Mouse (Mus musculus) neural tube, embryonic 15.5 days (tissue): ENCODE data around the gene A930017K11Rik. TPM values are rescaled to one million over a fixed set of nuclear protein-coding genes. Genes with fewer than 3 reads are reported as not detected.
A peak's percentile ranks its signal among the peaks of the same experiment; 100 is the strongest.

Source experiments
- ATAC-seq: fragments of 200-750 bp; cut with Nextera tagmentation; 2 replicates; pipeline ENCODE4 v1.8.0; 2017; ENCODE audit warnings: mild to moderate bottlenecking, moderate TSS enrichment, moderate library complexity; ENCODE audit not compliant: low FRiP score
- H3K27ac ChIP-seq: fragments of 300-500 bp; sonication (generic); replicated peaks from 2 replicates; pipeline ENCODE4 v1.5.1; 2015; ENCODE audit warnings: mild to moderate bottlenecking, inconsistent platforms
- H3K27me3 ChIP-seq: fragments of 300-500 bp; sonication (generic); replicated peaks from 2 replicates; pipeline ENCODE4 v1.6.1; 2015; ENCODE audit warnings: inconsistent platforms
- H3K36me3 ChIP-seq: fragments of 300-500 bp; sonication (generic); 2 replicates; pipeline ENCODE4 v1.6.1; 2015; ENCODE audit warnings: inconsistent platforms
- H3K4me1 ChIP-seq: fragments of 300-500 bp; sonication (generic); 2 replicates; pipeline ENCODE4 v1.6.1; 2015; ENCODE audit warnings: inconsistent platforms
- H3K4me2 ChIP-seq: fragments of 300-500 bp; sonication (generic); 2 replicates; pipeline ENCODE4 v1.6.1; 2015; ENCODE audit warnings: inconsistent platforms, mild to moderate bottlenecking, moderate library complexity
- H3K4me3 ChIP-seq: fragments of 300-500 bp; sonication (generic); replicated peaks from 2 replicates; pipeline ENCODE4 v1.5.1; 2015; ENCODE audit warnings: mild to moderate bottlenecking, inconsistent platforms
- H3K9ac ChIP-seq: fragments of 300-500 bp; sonication (generic); replicated peaks from 2 replicates; pipeline ENCODE4 v1.6.1; 2015; ENCODE audit warnings: mild to moderate bottlenecking, inconsistent platforms
- H3K9me3 ChIP-seq: fragments of 300-500 bp; sonication (generic); replicated peaks from 2 replicates; pipeline ENCODE4 v1.6.1; 2016; ENCODE audit warnings: inconsistent platforms
- WGBS: fragments of 180-500 bp; shearing (Covaris S2); methylation state at CpG from one replicate; pipeline ENCODE4 v1.1.7; 2015; ENCODE audit warnings: mixed read lengths; 5-methylcytosine and 5-hydroxymethylcytosine counted together
- polyA plus RNA-seq: library from polyadenylated mRNA; unstranded; fragments of >200 nt; fragmentation: Nextera tagmentation; extraction: Ambion mirVana; gene quantifications from 2 replicates; pipeline ENCODE4 v1.2.1, GENCODE M21; 2015

A930017K11Rik gene
- 0.24 TPM in 1 of 2 replicates, not detected in the other for polyA plus RNA-seq

- no peaks in the 10 kb centered on the region for H3K36me3 ChIP-seq
- peak within 1 kb of the TSS; percentile 60 for H3K4me2 ChIP-seq
- WGBS: under 1% methylated on average over 56 of the region's 58 CpGs
- H3K27ac ChIP-seq: no peak within 1 kb of the TSS
- H3K9me3 ChIP-seq: no peaks in the 10 kb centered on the region
- H3K9ac ChIP-seq: 0 out of 2 replicates have a peak within 1 kb of the TSS, but pooled peaks have one; percentile 23
- peaks cover 42% of the 10 kb centered on the region for H3K27me3 ChIP-seq
- peak within 1 kb of the TSS; percentile 35 for H3K4me3 ChIP-seq
- no peak for ATAC-seq
- peaks cover 15% of the 10 kb centered on the region for H3K4me1 ChIP-seq
Observed at GRCm38 (mm10) chr17:25951803-25952623, at the start of gene A930017K11Rik. A930017K11Rik (minus strand) TSS chr17:25952565.

- peaks cover 80% of the 10 kb centered on the region for H3K36me3 ChIP-seq
- WGBS: 92% methylated on average over 11 of the region's 11 CpGs
Observed at GRCm38 (mm10) chr17:25998425-25998824, 46.1 kb upstream of the A930017K11Rik start.

GRCm38 (mm10) chr17:25993489-25993888 lies 41.1 kb upstream of the A930017K11Rik start:
- Histone ChIP-seq H3K27ac (no peak overlapping the region), H3K27me3 (no peaks in the 10 kb centered on the region), H3K4me3 (no peak overlapping the region), H3K36me3 (peaks cover 91% of the 10 kb centered on the region), H3K4me2 (no peak overlapping the region), H3K9me3 (no peaks in the 10 kb centered on the region), H3K9ac (no peak overlapping the region), H3K4me1 (no peaks in the 10 kb centered on the region)
- no peak for ATAC-seq
- 91% methylated on average over 3 of the region's 3 CpGs for WGBS

More at GRCm38 (mm10) chr17:25998425-25998824, 46.1 kb upstream of the A930017K11Rik start:
- no peaks in the 10 kb centered on the region for H3K27me3 ChIP-seq
- no peak for ATAC-seq
- no peaks in the 10 kb centered on the region for H3K9me3 ChIP-seq
- H3K4me2 ChIP-seq: no peak overlapping the region
- H3K4me3 ChIP-seq: no peak overlapping the region
- H3K27ac ChIP-seq: no peak overlapping the region
- H3K9ac ChIP-seq: no peak overlapping the region
- no peaks in the 10 kb centered on the region for H3K4me1 ChIP-seq

- no peaks in the 10 kb centered on the region for H3K27me3 ChIP-seq
- no peak overlapping the region for H3K9ac ChIP-seq
- H3K36me3 ChIP-seq: peaks cover 80% of the 10 kb centered on the region
- H3K4me1 ChIP-seq: no peaks in the 10 kb centered on the region
- H3K27ac ChIP-seq: no peak overlapping the region
- 100% methylated on average over 4 of the region's 4 CpGs for WGBS
- H3K4me3 ChIP-seq: no peak overlapping the region
- no peak overlapping the region for H3K4me2 ChIP-seq
- ATAC-seq: no peak
- H3K9me3 ChIP-seq: no peaks in the 10 kb centered on the region
Observed at GRCm38 (mm10) chr17:25992274-25992673, 39.9 kb upstream of the A930017K11Rik start.

- no peak overlapping the region for H3K9ac ChIP-seq
- no peaks in the 10 kb centered on the region for H3K9me3 ChIP-seq
- peaks cover 9% of the 10 kb centered on the region for H3K4me1 ChIP-seq
- H3K36me3 ChIP-seq: peaks cover 64% of the 10 kb centered on the region
- 91% methylated on average over 5 of the region's 5 CpGs for WGBS
- H3K27ac ChIP-seq: no peak overlapping the region
- no peaks in the 10 kb centered on the region for H3K27me3 ChIP-seq
- no peak overlapping the region for H3K4me3 ChIP-seq
- H3K4me2 ChIP-seq: no peak overlapping the region
- ATAC-seq: no peak
Observed at GRCm38 (mm10) chr17:25990331-25990730, 38.0 kb upstream of the A930017K11Rik start.

GRCm38 (mm10) chr17:25985306-25986294 lies 33.2 kb upstream of the A930017K11Rik start, which contains the start of gene Capn15:
Capn15 (minus strand) TSS chr17:25985796.
- WGBS: under 1% methylated on average over 90 of the region's 91 CpGs
- Histone ChIP-seq H3K27me3 (no peaks in the 10 kb centered on the region), H3K4me2 (peak within 1 kb of the TSS; percentile 81), H3K36me3 (peaks cover 19% of the 10 kb centered on the region), H3K9me3 (no peaks in the 10 kb centered on the region), H3K4me1 (peaks cover 47% of the 10 kb centered on the region), H3K9ac (peak within 1 kb of the TSS; percentile 92), H3K4me3 (peak within 1 kb of the TSS; percentile 92), H3K27ac (peak within 1 kb of the TSS; percentile 92)
- peak; percentile 99 for ATAC-seq

- Histone ChIP-seq H3K27me3 (no peaks in the 10 kb centered on the region), H3K36me3 (peaks cover 11% of the 10 kb centered on the region), H3K4me2 (peak overlapping the region; percentile 81), H3K4me3 (peak overlapping the region; percentile 92), H3K9ac (peak overlapping the region; percentile 92), H3K9me3 (no peaks in the 10 kb centered on the region), H3K4me1 (peaks cover 55% of the 10 kb centered on the region), H3K27ac (peak overlapping the region; percentile 92)
- 13% methylated on average over 17 of the region's 17 CpGs for WGBS
- ATAC-seq: peak; percentile 32
Observed at GRCm38 (mm10) chr17:25984556-25985305, 32.4 kb upstream of the A930017K11Rik start.

GRCm38 (mm10) chr17:25984066-25984465 lies 31.7 kb upstream of the A930017K11Rik start:
- Histone ChIP-seq H3K27ac (no peak overlapping the region), H3K4me1 (peaks cover 55% of the 10 kb centered on the region), H3K36me3 (peaks cover 6% of the 10 kb centered on the region; the same call in 1 of the 2 replicates), H3K4me3 (peak overlapping the region; percentile 92), H3K27me3 (no peaks in the 10 kb centered on the region), H3K9ac (peak overlapping the region; percentile 92; the same call in 1 of the 2 replicates), H3K4me2 (peak overlapping the region; percentile 81), H3K9me3 (no peaks in the 10 kb centered on the region)
- 100% methylated on average over 1 of the region's 1 CpGs for WGBS
- no peak for ATAC-seq

GRCm38 (mm10) chr17:25982913-25983312 lies 30.5 kb upstream of the A930017K11Rik start:
- ATAC-seq: no peak
- peaks cover 55% of the 10 kb centered on the region for H3K4me1 ChIP-seq
- H3K4me2 ChIP-seq: no peak overlapping the region
- H3K36me3 ChIP-seq: peaks cover under 1% of the 10 kb centered on the region; the same call in 1 of the 2 replicates
- no peaks in the 10 kb centered on the region for H3K27me3 ChIP-seq
- no peak overlapping the region; the same call in 1 of the 2 replicates for H3K9ac ChIP-seq
- no peaks in the 10 kb centered on the region for H3K9me3 ChIP-seq
- WGBS: 96% methylated on average over 3 of the region's 3 CpGs
- H3K27ac ChIP-seq: no peak overlapping the region; the same call in 1 of the 2 replicates
- H3K4me3 ChIP-seq: no peak overlapping the region

GRCm38 (mm10) chr17:25980854-25981253 lies 28.5 kb upstream of the A930017K11Rik start:
- ATAC-seq: no peak
- Histone ChIP-seq H3K27me3 (no peaks in the 10 kb centered on the region), H3K4me3 (no peak overlapping the region), H3K27ac (no peak overlapping the region), H3K4me2 (no peak overlapping the region), H3K9ac (no peak overlapping the region), H3K4me1 (peaks cover 46% of the 10 kb centered on the region), H3K36me3 (peaks cover 4% of the 10 kb centered on the region; the same call in 1 of the 2 replicates), H3K9me3 (no peaks in the 10 kb centered on the region)
- WGBS: 89% methylated on average over 5 of the region's 5 CpGs
